Mouse (Mus musculus): ENCODE measurements at regions not wholly inside any gene's neighbourhood (a gene's known extent, or its start where the extent isn't known, plus 50 kb on each side); places are given as distances from the start of the nearest gene placed in this dataset.

- Histone ChIP-seq H3K27ac (replicated peaks) (no peak overlapping the region), H3K9ac (replicated peaks) (no peak overlapping the region), H3K9me3 (no peaks in the 10 kb centered on the region), H3K36me3 (no peaks in the 10 kb centered on the region), H3K4me2 (replicated peaks) (no peak overlapping the region), H3K4me3 (no peak overlapping the region), H3K27me3 (no peaks in the 10 kb centered on the region), H3K4me1 (no peaks in the 10 kb centered on the region)
- no peak for ATAC-seq (replicated peaks)
- WGBS = 93% methylated on average over 1 of the region's 1 CpGs
These were observed 734.8 kb downstream of the Inhba start for GRCm38 (mm10) chr13:16746451-16746850.

GRCm38 (mm10) chr13:16756264-16756663 lies 744.6 kb downstream of the Inhba start:
- H3K4me3 ChIP-seq = no peak overlapping the region
- H3K27me3 ChIP-seq = no peaks in the 10 kb centered on the region
- 0 out of 2 replicates have a peak, but pooled peaks have one; percentile 39 for ATAC-seq (replicated peaks)
- 0 out of 2 replicates have a peak, but pooled peaks cover 3% of the 10 kb centered on the region for H3K4me1 ChIP-seq
- H3K9ac ChIP-seq (replicated peaks) = no peak overlapping the region
- no peaks in the 10 kb centered on the region for H3K9me3 ChIP-seq
- 54% methylated on average over 3 of the region's 3 CpGs for WGBS
- H3K36me3 ChIP-seq = no peaks in the 10 kb centered on the region
- no peak overlapping the region for H3K4me2 ChIP-seq (replicated peaks)
- no peak overlapping the region for H3K27ac ChIP-seq (replicated peaks)

GRCm38 (mm10) chr13:16760045-16760444 lies 748.4 kb downstream of the Inhba start:
- Histone ChIP-seq H3K9ac (replicated peaks) (no peak overlapping the region), H3K9me3 (no peaks in the 10 kb centered on the region), H3K27ac (replicated peaks) (no peak overlapping the region), H3K4me2 (replicated peaks) (no peak overlapping the region), H3K4me3 (no peak overlapping the region), H3K4me1 (peaks cover 20% of the 10 kb centered on the region), H3K36me3 (no peaks in the 10 kb centered on the region), H3K27me3 (no peaks in the 10 kb centered on the region)
- no peak for ATAC-seq (replicated peaks)

- H3K27ac ChIP-seq (replicated peaks) = no peak overlapping the region
- H3K4me1 ChIP-seq = peaks cover 17% of the 10 kb centered on the region
- H3K9me3 ChIP-seq = no peaks in the 10 kb centered on the region
- no peak overlapping the region for H3K4me3 ChIP-seq
- H3K36me3 ChIP-seq = no peaks in the 10 kb centered on the region
- no peak for ATAC-seq (replicated peaks)
- H3K4me2 ChIP-seq (replicated peaks) = no peak overlapping the region
- WGBS = 84% methylated on average over 4 of the region's 4 CpGs
- H3K27me3 ChIP-seq = no peaks in the 10 kb centered on the region
- H3K9ac ChIP-seq (replicated peaks) = no peak overlapping the region
These were observed 749.8 kb downstream of the Inhba start for GRCm38 (mm10) chr13:16761415-16761814.

GRCm38 (mm10) chr13:16762326-16762725 lies 750.7 kb downstream of the Inhba start:
- ATAC-seq (replicated peaks) = peak; percentile 66
- Histone ChIP-seq H3K4me1 (peaks cover 17% of the 10 kb centered on the region), H3K27me3 (no peaks in the 10 kb centered on the region), H3K4me2 (replicated peaks) (no peak overlapping the region), H3K27ac (replicated peaks) (peak overlapping the region; percentile 82), H3K9ac (replicated peaks) (no peak overlapping the region), H3K36me3 (no peaks in the 10 kb centered on the region), H3K4me3 (no peak overlapping the region), H3K9me3 (no peaks in the 10 kb centered on the region)
- 11% methylated on average over 8 of the region's 8 CpGs for WGBS

GRCm38 (mm10) chr13:16762727-16763512 lies 751.3 kb downstream of the Inhba start:
- H3K4me3 ChIP-seq = no peak overlapping the region
- peak overlapping the region; percentile 14; the same call in 1 of the 2 replicates for H3K4me2 ChIP-seq (replicated peaks)
- peak overlapping the region; percentile 82 for H3K27ac ChIP-seq (replicated peaks)
- H3K4me1 ChIP-seq = peaks cover 17% of the 10 kb centered on the region
- WGBS = 12% methylated on average over 8 of the region's 8 CpGs
- H3K36me3 ChIP-seq = no peaks in the 10 kb centered on the region
- peak; percentile 89 for ATAC-seq (replicated peaks)
- H3K9me3 ChIP-seq = no peaks in the 10 kb centered on the region
- H3K27me3 ChIP-seq = no peaks in the 10 kb centered on the region
- no peak overlapping the region for H3K9ac ChIP-seq (replicated peaks)

GRCm38 (mm10) chr13:16763746-16764145 lies 752.1 kb downstream of the Inhba start:
- Histone ChIP-seq H3K27me3 (no peaks in the 10 kb centered on the region), H3K4me3 (no peak overlapping the region), H3K36me3 (no peaks in the 10 kb centered on the region), H3K4me2 (replicated peaks) (no peak overlapping the region), H3K27ac (replicated peaks) (0 out of 2 replicates have a peak overlapping the region, but pooled peaks have one; percentile 11), H3K9me3 (no peaks in the 10 kb centered on the region), H3K9ac (replicated peaks) (no peak overlapping the region), H3K4me1 (peaks cover 17% of the 10 kb centered on the region)
- 4% methylated on average over 2 of the region's 2 CpGs for WGBS
- ATAC-seq (replicated peaks) = 0 out of 2 replicates have a peak, but pooled peaks have one; percentile 38

GRCm38 (mm10) chr13:16769409-16769808 lies 757.8 kb downstream of the Inhba start:
- Histone ChIP-seq H3K4me3 (no peak overlapping the region), H3K9me3 (no peaks in the 10 kb centered on the region), H3K4me2 (replicated peaks) (no peak overlapping the region), H3K4me1 (no peaks in the 10 kb centered on the region), H3K27ac (replicated peaks) (no peak overlapping the region), H3K9ac (replicated peaks) (no peak overlapping the region), H3K36me3 (no peaks in the 10 kb centered on the region), H3K27me3 (no peaks in the 10 kb centered on the region)
- WGBS = 20% methylated on average over 2 of the region's 2 CpGs
- no peak for ATAC-seq (replicated peaks)

- no peak overlapping the region for H3K27ac ChIP-seq (replicated peaks)
- no peaks in the 10 kb centered on the region for H3K9me3 ChIP-seq
- WGBS = 51% methylated on average over 6 of the region's 6 CpGs
- no peak overlapping the region for H3K4me3 ChIP-seq
- no peak overlapping the region for H3K4me2 ChIP-seq (replicated peaks)
- no peaks in the 10 kb centered on the region for H3K36me3 ChIP-seq
- no peaks in the 10 kb centered on the region for H3K27me3 ChIP-seq
- no peaks in the 10 kb centered on the region for H3K4me1 ChIP-seq
- H3K9ac ChIP-seq (replicated peaks) = no peak overlapping the region
- no peak for ATAC-seq (replicated peaks)
These were observed 758.3 kb downstream of the Inhba start for GRCm38 (mm10) chr13:16769848-16770422.

- ATAC-seq (replicated peaks) = no peak
- no peaks in the 10 kb centered on the region for H3K36me3 ChIP-seq
- 90% methylated on average over 4 of the region's 4 CpGs for WGBS
- no peaks in the 10 kb centered on the region for H3K9me3 ChIP-seq
- H3K4me3 ChIP-seq = no peak overlapping the region
- H3K9ac ChIP-seq (replicated peaks) = no peak overlapping the region
- H3K4me1 ChIP-seq = no peaks in the 10 kb centered on the region
- no peak overlapping the region for H3K4me2 ChIP-seq (replicated peaks)
- no peaks in the 10 kb centered on the region for H3K27me3 ChIP-seq
- no peak overlapping the region for H3K27ac ChIP-seq (replicated peaks)
These were observed 760.2 kb downstream of the Inhba start for GRCm38 (mm10) chr13:16771845-16772244.

- ATAC-seq (replicated peaks) = no peak
- WGBS = 54% methylated on average over 3 of the region's 3 CpGs
- H3K4me3 ChIP-seq = no peak overlapping the region
- H3K4me1 ChIP-seq = no peaks in the 10 kb centered on the region
- H3K27me3 ChIP-seq = no peaks in the 10 kb centered on the region
- H3K9me3 ChIP-seq = no peaks in the 10 kb centered on the region
- H3K27ac ChIP-seq (replicated peaks) = no peak overlapping the region
- no peaks in the 10 kb centered on the region for H3K36me3 ChIP-seq
- no peak overlapping the region for H3K4me2 ChIP-seq (replicated peaks)
- H3K9ac ChIP-seq (replicated peaks) = no peak overlapping the region
These were observed 793.9 kb downstream of the Inhba start for GRCm38 (mm10) chr13:16805560-16805959.
